Mouse (Mus musculus): ENCODE measurements around the gene Arhgef38.

Gene Arhgef38

DNA sequence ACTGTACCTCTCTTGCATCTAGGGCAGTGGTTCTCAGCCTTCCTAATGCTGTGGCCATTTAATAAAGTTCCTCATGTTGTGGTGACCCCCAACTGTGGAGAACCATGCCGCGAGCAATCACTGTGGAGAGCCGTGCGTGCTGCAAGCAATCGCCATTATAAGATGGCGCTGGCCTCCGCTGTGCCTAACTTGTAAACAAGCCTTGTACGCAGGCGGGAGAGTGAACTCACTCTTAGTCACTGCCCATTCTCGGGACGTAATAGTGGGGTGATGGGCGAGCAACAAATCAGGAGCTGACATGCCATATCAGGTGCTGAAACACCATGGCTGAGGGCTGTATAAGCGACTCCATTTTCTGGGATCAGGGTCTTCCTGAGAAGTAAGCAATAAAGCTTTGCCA, 32.6 kb downstream of the Arhgef38 start:
- no peak for DNase-seq (ENCODE audit: low read depth, low spot score)
- H3K27me3 ChIP-seq (ENCODE audit: control insufficient read depth, insufficient read depth, low read length, poor library complexity, severe bottlenecking), result no peaks in the 10 kb centered on the region
- no peaks in the 10 kb centered on the region for H3K36me3 ChIP-seq (ENCODE audit: control insufficient read depth, insufficient read depth, low read length, poor library complexity, severe bottlenecking)

DNA sequence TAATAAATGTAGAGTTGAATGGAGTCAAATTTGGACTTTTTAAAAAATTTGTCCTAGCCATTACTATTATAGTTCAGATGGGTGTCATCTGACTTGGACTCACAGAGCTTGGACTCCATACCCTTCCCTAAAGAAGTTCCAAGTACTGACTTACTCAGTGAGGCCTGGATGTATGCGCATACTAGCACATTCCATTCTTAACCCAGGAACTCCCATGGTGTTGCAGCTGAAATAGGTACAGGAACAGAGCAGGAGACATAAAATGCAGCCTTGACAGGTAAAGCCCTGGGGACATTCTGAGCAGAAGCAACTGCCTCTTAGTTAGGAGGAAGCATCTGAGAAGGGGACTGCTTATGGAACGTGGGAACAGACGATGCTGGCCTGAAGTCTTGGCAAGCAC, 45.8 kb downstream of the Arhgef38 start:
- Histone ChIP-seq H3K36me3 (ENCODE audit: control insufficient read depth, insufficient read depth, low read length, poor library complexity, severe bottlenecking) (no peaks in the 10 kb centered on the region), H3K27me3 (ENCODE audit: control insufficient read depth, insufficient read depth, low read length, poor library complexity, severe bottlenecking) (no peaks in the 10 kb centered on the region)
- DNase-seq (ENCODE audit: low read depth, low spot score), result no peak

DNA sequence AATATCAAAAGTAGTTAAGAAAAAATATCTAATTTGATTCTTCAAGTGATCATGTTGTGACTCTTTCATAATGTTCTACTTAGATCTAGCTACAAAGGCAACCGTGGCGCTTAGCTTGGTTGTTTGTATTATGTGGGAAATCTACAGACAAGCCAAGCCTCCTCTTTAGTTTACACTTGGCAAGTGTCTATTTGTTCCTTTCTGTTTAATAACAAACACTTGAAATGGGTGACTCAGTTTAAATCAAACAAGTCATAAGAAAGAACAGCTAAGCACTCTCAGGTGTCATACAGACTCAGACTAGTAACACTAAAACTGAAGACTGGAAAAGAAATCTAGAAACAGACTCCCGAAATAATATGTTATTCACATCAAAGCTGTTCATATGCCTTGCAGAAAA, 47.2 kb downstream of the Arhgef38 start:
- no peaks in the 10 kb centered on the region for H3K27me3 ChIP-seq (ENCODE audit: control insufficient read depth, insufficient read depth, low read length, poor library complexity, severe bottlenecking)
- no peak for DNase-seq (ENCODE audit: low read depth, low spot score)
- no peaks in the 10 kb centered on the region for H3K36me3 ChIP-seq (ENCODE audit: control insufficient read depth, insufficient read depth, low read length, poor library complexity, severe bottlenecking)

DNA sequence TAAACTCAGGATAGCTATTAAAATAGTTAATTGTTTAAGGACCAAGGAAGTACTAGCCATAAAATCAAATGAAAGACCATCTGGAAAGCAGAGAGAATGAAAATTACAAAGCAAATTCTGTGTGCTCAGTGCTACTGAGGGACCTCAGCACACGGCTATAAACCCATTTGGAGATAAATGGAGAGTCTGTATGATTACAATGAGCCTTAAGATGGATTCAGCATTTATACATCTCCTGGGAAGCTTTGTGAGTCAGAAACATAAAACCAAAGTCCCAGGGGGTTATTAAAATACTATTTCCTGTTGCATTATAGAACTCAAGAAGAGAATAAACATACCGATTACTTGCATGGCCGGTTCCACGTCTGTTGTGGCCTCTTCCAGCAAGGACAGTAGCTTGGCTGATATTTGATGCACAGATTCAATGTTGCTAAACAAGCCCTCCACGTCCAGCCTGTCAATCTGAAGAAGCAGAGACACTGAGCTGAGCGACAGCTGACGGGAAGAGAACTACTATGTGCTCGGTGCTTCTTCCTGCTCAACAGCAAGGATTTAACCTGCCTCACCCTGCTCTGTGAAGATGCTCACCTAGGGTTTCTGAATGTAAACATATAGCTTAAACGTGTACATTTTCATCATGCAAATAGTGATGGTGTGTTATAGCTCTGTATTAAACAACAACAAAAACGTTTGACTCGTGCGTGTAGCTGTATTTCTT, 58.6 kb downstream of the Arhgef38 start:
- Histone ChIP-seq H3K27me3 (ENCODE audit: control insufficient read depth, insufficient read depth, low read length, poor library complexity, severe bottlenecking) (no peaks in the 10 kb centered on the region), H3K36me3 (ENCODE audit: control insufficient read depth, insufficient read depth, low read length, poor library complexity, severe bottlenecking) (no peaks in the 10 kb centered on the region)
- DNase-seq (ENCODE audit: low read depth, low spot score), result no peak

DNA sequence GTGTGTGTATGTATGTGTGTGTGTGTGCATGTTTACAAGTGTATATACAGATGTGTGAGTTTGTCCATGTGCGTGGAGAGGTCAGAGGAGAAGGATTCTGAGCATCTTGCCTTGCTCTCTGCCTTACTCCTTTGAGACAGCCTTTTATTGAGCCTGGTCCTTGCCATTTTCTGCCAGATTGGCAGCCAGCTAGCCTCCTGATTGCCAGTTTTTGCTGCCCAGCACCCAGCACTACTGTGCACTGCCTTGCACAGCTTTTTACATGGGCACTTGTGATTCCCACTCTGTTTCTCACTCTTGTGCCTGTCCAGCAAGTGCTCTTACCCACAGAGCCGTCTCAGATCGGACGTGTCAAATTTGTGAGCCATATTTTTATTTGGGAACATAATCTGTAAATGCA, 62.5 kb downstream of the Arhgef38 start:
- no peaks in the 10 kb centered on the region for H3K36me3 ChIP-seq (ENCODE audit: control insufficient read depth, insufficient read depth, low read length, poor library complexity, severe bottlenecking)
- DNase-seq (ENCODE audit: low read depth, low spot score), result no peak
- H3K27me3 ChIP-seq (ENCODE audit: control insufficient read depth, insufficient read depth, low read length, poor library complexity, severe bottlenecking), result no peaks in the 10 kb centered on the region

DNA sequence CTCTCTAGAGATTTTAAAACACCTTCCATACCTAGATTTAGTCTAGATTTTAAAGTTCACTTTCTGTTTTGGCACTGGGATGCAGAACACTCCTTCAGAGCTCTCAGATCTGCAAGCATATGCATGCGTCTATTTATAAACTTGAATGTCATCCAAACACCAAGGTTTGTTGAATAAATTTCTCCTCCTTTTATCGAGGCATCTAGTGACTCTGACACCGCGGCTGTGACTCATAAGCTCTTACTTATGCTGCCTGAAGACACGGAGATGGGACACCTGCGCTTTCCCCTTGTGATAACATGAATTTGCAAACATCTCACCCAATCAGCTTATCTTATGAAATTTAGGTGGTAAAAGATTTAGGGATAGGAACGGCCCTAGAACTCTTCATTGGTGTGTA, 65.0 kb downstream of the Arhgef38 start:
- H3K27me3 ChIP-seq (ENCODE audit: control insufficient read depth, insufficient read depth, low read length, poor library complexity, severe bottlenecking), result no peaks in the 10 kb centered on the region
- no peak for DNase-seq (ENCODE audit: low read depth, low spot score)
- no peaks in the 10 kb centered on the region for H3K36me3 ChIP-seq (ENCODE audit: control insufficient read depth, insufficient read depth, low read length, poor library complexity, severe bottlenecking)

DNA sequence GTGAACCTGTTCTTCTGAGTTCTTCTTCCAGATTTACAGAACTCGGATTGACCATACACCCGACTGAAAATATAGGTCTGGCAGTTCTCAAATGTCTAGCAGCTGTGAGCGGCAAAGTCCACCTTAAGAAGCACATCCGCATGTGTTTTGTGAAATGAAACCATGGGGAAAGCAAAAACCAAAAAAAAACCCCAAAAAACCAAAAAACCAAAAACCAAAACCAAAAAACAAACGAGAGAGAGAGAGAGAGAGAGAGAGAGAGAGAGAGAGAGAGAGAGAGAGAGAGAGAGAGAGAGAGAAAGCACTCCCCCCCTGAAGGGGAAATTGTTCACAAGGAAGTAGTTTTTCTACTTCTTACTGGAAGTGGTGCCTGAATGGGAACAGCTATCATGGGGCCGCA, 67.2 kb downstream of the Arhgef38 start:
- no peaks in the 10 kb centered on the region for H3K36me3 ChIP-seq (ENCODE audit: control insufficient read depth, insufficient read depth, low read length, poor library complexity, severe bottlenecking)
- no peak for DNase-seq (ENCODE audit: low read depth, low spot score)

DNA sequence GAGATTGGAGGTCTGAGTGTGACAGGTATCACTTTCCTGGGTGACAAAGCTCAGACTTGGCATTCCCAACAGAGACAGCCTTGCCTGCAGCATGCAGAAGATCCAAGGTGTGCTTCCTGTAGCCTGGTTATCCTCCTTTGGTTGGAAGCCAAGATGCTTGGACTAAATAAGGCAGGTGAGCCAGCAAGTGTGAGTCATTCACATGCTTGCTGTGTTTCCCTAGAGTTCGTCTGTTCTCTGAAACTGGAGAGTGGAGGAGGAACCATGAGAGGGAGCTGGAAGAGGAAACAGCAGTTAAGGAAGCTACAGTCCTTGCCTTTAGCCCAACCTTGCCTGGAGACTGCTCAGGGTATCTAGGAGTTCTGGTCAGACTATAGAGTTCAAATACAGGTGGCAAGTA, 69.6 kb downstream of the Arhgef38 start:
- Histone ChIP-seq H3K27me3 (ENCODE audit: control insufficient read depth, insufficient read depth, low read length, poor library complexity, severe bottlenecking) (no peaks in the 10 kb centered on the region), H3K36me3 (ENCODE audit: control insufficient read depth, insufficient read depth, low read length, poor library complexity, severe bottlenecking) (no peaks in the 10 kb centered on the region)
- DNase-seq (ENCODE audit: low read depth, low spot score), result no peak

More for the DNA sequence above, 67.2 kb downstream of the Arhgef38 start:
- no peaks in the 10 kb centered on the region for H3K27me3 ChIP-seq (ENCODE audit: control insufficient read depth, insufficient read depth, low read length, poor library complexity, severe bottlenecking)

DNA sequence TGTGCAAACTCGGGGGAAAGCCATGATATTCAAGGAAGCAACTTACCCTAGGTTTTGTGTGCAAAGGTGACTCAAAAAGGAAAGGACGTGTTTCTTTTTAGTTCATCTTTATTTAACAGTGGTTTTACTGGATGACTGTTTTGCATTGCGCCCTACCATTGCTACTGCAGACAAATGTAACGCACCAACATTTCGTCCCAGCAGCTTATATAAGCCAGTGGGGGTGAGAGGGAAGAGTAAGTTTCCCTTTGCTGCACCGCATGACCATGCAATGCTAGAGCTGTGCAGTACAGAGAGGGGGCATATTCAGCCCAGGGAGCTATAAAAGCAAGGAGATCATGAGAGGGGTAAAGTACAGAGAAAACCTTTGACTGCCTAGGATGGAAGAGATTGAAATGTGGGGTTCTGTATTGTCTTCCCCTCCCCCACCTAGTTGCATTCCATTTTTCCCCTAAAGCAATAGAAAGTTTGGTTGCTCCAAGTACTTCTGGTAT, 70.8 kb downstream of the Arhgef38 start:
- H3K36me3 ChIP-seq (ENCODE audit: control insufficient read depth, insufficient read depth, low read length, poor library complexity, severe bottlenecking), result no peaks in the 10 kb centered on the region
- no peaks in the 10 kb centered on the region for H3K27me3 ChIP-seq (ENCODE audit: control insufficient read depth, insufficient read depth, low read length, poor library complexity, severe bottlenecking)
- no peak for DNase-seq (ENCODE audit: low read depth, low spot score)

DNA sequence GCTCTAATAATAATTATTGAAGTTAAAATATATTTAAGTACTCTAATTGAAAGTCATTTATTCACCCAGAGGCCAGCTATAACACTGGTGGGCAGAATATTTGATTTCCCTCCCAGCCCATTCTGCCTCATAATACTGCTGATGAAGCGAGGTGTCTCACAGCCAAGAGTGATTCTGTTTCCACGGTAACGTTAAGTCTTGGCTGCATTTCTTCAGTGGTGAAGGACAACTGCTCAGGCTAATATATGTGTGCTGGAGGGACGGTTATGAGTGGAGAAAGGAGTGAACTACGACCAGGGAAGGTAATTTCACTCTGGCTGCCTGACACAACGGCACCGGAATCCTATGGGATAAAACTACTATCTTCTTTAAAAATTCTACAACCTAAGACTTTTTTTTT, 71.6 kb downstream of the Arhgef38 start:
- DNase-seq (ENCODE audit: low read depth, low spot score), result no peak
- Histone ChIP-seq H3K27me3 (ENCODE audit: control insufficient read depth, insufficient read depth, low read length, poor library complexity, severe bottlenecking) (no peaks in the 10 kb centered on the region), H3K36me3 (ENCODE audit: control insufficient read depth, insufficient read depth, low read length, poor library complexity, severe bottlenecking) (no peaks in the 10 kb centered on the region)

DNA sequence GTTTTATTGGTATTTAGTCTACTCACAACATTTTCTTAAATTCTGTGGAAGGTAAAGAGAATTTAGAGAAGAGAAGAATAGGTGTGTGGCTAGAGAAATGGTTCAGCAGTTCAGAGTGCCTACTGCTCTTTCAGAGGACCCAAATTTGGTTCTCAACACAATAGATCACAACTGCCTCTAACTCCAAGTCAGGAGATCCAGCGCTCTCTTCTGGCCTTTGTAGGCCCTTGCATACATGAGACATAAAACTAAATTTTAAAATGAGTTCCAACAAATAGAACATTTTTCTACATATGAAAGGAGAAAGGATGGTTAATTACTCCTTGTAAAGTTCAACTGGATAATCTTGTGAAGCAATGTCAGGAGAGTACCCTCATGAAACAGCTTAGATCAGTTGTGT, 73.3 kb downstream of the Arhgef38 start:
- Histone ChIP-seq H3K36me3 (ENCODE audit: control insufficient read depth, insufficient read depth, low read length, poor library complexity, severe bottlenecking) (no peaks in the 10 kb centered on the region), H3K27me3 (ENCODE audit: control insufficient read depth, insufficient read depth, low read length, poor library complexity, severe bottlenecking) (no peaks in the 10 kb centered on the region)
- no peak for DNase-seq (ENCODE audit: low read depth, low spot score)

DNA sequence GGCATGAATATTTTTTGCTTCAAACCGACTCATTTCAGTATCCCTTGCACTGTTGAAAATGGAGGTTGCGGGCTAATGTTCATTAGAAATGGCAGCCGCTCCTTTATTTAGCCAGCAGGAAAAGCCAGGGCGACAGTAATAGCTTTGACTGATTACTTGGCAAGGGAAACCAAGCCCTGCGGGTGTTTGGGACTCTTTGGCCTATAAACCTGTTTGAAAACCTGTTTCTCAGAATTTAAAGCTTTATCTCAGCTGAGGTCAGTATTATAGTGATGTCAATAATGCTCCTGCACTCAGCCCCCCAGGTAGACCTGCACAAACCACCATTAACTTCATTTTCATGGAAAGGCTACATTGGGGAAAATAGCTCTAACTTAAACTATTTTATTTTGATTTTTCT, 76.5 kb downstream of the Arhgef38 start:
- Histone ChIP-seq H3K36me3 (ENCODE audit: control insufficient read depth, insufficient read depth, low read length, poor library complexity, severe bottlenecking) (no peaks in the 10 kb centered on the region), H3K27me3 (ENCODE audit: control insufficient read depth, insufficient read depth, low read length, poor library complexity, severe bottlenecking) (no peaks in the 10 kb centered on the region)
- no peak for DNase-seq (ENCODE audit: low read depth, low spot score)

DNA sequence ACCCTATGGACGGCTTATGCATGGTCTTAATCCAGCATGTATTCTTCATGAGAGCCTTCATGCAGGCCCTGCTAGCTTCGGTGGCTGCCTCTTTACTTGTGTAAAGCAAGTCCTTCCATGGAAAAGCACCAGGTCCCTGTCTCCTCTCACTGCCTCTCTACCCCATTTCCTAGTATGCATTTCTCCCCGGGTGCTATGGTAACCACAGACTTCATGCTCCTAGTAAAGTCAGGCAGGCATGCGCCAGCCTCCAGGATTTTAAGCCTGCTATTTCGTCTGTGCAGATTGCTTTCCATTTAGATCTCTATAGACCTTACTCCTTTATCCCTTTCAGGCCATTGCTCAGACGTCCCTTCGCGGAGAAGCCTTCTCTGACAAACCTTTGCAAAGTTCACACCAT, 80.1 kb downstream of the Arhgef38 start:
- no peaks in the 10 kb centered on the region for H3K27me3 ChIP-seq (ENCODE audit: control insufficient read depth, insufficient read depth, low read length, poor library complexity, severe bottlenecking)
- no peaks in the 10 kb centered on the region for H3K36me3 ChIP-seq (ENCODE audit: control insufficient read depth, insufficient read depth, low read length, poor library complexity, severe bottlenecking)
- DNase-seq (ENCODE audit: low read depth, low spot score), result no peak

DNA sequence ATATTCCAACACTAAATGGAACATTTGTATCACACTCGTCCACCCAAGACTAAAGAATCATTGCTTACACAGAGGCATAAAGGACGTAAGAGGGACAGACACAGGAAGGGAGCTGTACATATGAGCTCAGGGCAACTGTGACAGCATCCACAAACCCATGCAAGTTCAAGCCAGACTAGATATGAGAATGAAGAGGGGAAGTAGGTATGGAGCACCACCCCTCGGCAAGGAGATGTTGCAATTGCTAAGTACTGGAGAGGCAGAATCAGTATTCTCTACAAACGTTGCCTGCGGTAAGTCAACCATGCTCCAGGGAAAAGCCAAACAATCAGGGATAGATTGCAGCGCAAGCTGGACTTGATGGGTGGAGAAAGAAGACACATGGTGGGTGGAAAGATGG, 81.1 kb downstream of the Arhgef38 start:
- H3K27me3 ChIP-seq (ENCODE audit: control insufficient read depth, insufficient read depth, low read length, poor library complexity, severe bottlenecking), result no peaks in the 10 kb centered on the region
- DNase-seq (ENCODE audit: low read depth, low spot score), result no peak
- no peaks in the 10 kb centered on the region for H3K36me3 ChIP-seq (ENCODE audit: control insufficient read depth, insufficient read depth, low read length, poor library complexity, severe bottlenecking)

DNA sequence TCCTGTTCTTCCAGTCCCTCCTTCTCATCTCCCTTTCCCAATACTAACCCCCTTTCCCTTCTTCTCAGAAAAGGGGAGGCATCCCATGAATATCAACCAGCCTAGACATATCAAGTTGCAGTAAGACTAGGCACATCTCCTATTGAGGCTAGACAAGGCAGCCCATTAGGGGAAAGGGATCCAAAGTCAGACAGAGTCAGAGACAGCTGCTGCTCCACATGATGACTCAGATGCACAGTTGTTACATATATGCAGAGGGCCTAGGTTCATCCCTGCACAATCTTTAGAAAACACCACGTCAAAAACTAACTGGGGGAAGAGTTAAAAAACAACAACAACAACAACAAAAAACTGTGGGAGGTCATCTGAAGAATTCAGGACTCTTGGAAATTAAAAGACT, 81.9 kb downstream of the Arhgef38 start:
- no peak for DNase-seq (ENCODE audit: low read depth, low spot score)
- Histone ChIP-seq H3K27me3 (ENCODE audit: control insufficient read depth, insufficient read depth, low read length, poor library complexity, severe bottlenecking) (no peaks in the 10 kb centered on the region), H3K36me3 (ENCODE audit: control insufficient read depth, insufficient read depth, low read length, poor library complexity, severe bottlenecking) (no peaks in the 10 kb centered on the region)

DNA sequence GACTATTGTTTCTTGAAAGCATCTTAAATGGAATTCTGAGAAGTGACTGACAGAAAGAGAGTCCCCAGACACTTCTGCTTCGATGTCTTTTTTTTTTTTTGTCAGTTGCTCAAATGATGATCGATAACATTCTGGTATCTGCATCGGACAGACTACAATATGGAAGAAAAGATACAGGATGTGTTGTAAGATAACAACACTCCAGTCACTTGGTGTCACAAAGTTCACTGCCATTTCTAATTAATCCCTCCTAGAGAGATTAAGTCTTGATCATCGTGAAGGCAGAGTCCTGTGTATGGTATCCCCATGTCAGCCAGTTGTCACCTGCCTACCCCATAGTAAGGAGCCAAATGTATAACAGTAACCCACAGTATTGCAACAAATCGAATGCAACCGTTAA, 83.1 kb downstream of the Arhgef38 start:
- H3K36me3 ChIP-seq (ENCODE audit: control insufficient read depth, insufficient read depth, low read length, poor library complexity, severe bottlenecking), result no peaks in the 10 kb centered on the region
- DNase-seq (ENCODE audit: low read depth, low spot score), result no peak
- no peaks in the 10 kb centered on the region for H3K27me3 ChIP-seq (ENCODE audit: control insufficient read depth, insufficient read depth, low read length, poor library complexity, severe bottlenecking)
